Mouse (Mus musculus) liver, adult 2 months (tissue): ENCODE data around the gene Lpgat1. TPM values are rescaled to one million over a fixed set of nuclear protein-coding genes. Genes with fewer than 3 reads are reported as not detected.

ENCODE experiments used
- DNase-seq: peaks from one replicate; pipeline ENCODE4 v3.0.0-alpha.2; 2011; ENCODE audit warnings: low read depth, low spot score; ENCODE audit errors: extremely low read depth
- H3K27ac ChIP-seq: fragments of 200-500 bp; replicated peaks from 2 replicates; pipeline ENCODE4 v1.5.1; 2012; ENCODE audit warnings: low read depth, mild to moderate bottlenecking, control low read depth, inconsistent platforms, low read length; ENCODE audit not compliant: insufficient read depth
- H3K27me3 ChIP-seq: fragments of 200-500 bp; 2 replicates; pipeline ENCODE4 v1.6.1; 2012; ENCODE audit warnings: mild to moderate bottlenecking, moderate library complexity, low read length, inconsistent platforms; ENCODE audit not compliant: control insufficient read depth, insufficient read depth
- H3K36me3 ChIP-seq: fragments of 200-500 bp; 2 replicates; pipeline ENCODE4 v1.6.1; 2012; ENCODE audit warnings: low read length, inconsistent platforms; ENCODE audit not compliant: control insufficient read depth, insufficient read depth
- H3K4me1 ChIP-seq: fragments of 200-500 bp; 2 replicates; pipeline ENCODE4 v1.6.1; 2011; ENCODE audit warnings: low read length; ENCODE audit not compliant: control insufficient read depth, insufficient read depth
- H3K4me3 ChIP-seq: fragments of 200-500 bp; 2 replicates; pipeline ENCODE4 v1.5.1; 2011; ENCODE audit warnings: low read depth, mild to moderate bottlenecking, control low read depth, low read length, moderate library complexity; ENCODE audit not compliant: insufficient read depth
- H3K79me2 ChIP-seq: fragments of 200-500 bp; 2 replicates; pipeline ENCODE4 v1.6.1; 2012; ENCODE audit warnings: inconsistent platforms, mild to moderate bottlenecking, low read length, moderate library complexity; ENCODE audit not compliant: control insufficient read depth, insufficient read depth
- H3K9ac ChIP-seq: fragments of 200-500 bp; 2 replicates; pipeline ENCODE4 v1.6.1; 2012; ENCODE audit warnings: low read depth, mild to moderate bottlenecking, control low read depth, inconsistent platforms, low read length
- CTCF ChIP-seq: fragments of 200-500 bp; IDR thresholded peaks from 2 replicates; pipeline ENCODE4 v1.5.1; 2011; ENCODE audit warnings: low read depth, low read length, control low read depth
- POLR2A ChIP-seq: fragments of 200-500 bp; IDR thresholded peaks from 2 replicates; pipeline ENCODE4 v1.6.1; 2011; ENCODE audit warnings: low read length, control low read depth; ENCODE audit not compliant: insufficient read depth; ENCODE audit errors: extremely low read depth
- WGBS: fragments of 180-500 bp; shearing (Covaris S2); methylation state at CpG from one replicate; pipeline ENCODE4 v1.1.7; 2018; 5-methylcytosine and 5-hydroxymethylcytosine counted together
- polyA plus RNA-seq: library from polyadenylated mRNA; depleted of rRNA; stranded (reverse); fragments of >200 nt; gene quantifications from 2 replicates; pipeline ENCODE4 v1.2.3, GENCODE M21; 2012
- total RNA-seq: library from RNA; depleted of rRNA; stranded (reverse); fragments of >200 nt; gene quantifications from 2 replicates; pipeline ENCODE4 v1.2.3, GENCODE M21; 2014

The Lpgat1 gene
- total and polyA plus RNA-seq, 2 experiments, result 19.8 to 82.1 TPM

DNA sequence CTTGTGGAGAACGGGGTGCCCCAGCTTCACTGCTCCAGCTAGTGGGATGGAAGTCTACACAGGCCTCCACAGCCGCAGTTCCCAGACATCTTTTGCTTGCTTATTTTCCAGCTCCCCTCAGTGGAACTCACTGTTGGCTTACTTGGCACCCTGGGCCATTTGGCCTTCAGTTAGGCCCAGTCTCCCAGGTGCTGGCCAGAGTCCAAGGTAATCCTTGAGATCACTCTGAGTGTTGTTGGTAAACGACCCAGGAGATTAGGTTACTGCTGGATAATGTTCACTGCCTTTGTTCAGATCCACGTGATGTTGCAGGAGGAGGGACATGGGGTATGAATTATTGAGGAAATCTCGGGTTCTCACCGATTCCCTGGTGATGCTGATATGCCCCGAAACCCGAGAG lies 75.4 kb downstream of the Lpgat1 start:
- WGBS, result 79% methylated on average over 8 of the region's 8 CpGs

DNA sequence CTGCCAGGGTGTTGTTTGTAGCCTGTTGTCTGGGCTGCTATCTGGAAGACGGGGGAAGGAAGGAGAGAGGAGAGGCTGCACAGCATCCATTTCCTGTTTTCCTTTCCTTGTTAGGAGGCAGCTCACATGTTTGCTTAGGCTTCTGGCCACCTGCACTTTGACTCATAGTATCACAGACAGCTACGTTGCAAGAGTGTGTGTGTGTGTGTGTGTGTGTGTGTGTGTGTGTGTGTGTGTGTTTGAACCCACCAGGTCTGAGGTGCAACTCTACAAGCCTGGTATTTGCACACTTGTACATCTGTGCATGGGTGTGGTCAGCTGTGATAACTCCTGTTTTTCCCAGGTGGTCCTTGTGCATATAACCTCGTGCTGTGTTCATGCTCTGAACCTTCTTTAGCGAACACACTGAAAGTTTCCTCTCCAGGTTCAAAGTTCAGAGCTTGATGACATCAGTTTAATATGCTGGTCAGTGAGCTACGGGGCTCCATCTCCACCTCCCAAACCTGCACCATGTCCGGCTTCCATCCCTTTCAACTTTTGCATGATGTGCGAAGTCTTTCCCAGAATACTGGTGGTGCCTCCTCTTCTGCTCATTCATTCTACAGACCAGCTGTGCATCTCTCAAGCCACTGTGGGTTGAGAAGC lies 76.4 kb downstream of the Lpgat1 start:
- no peaks in the 10 kb centered on the region for H3K36me3 ChIP-seq
- peak overlapping the region; percentile 82 for H3K27ac ChIP-seq
- no peaks in the 10 kb centered on the region for H3K27me3 ChIP-seq
- H3K4me1 ChIP-seq, result peaks cover 11% of the 10 kb centered on the region
- H3K4me3 ChIP-seq, result no peak overlapping the region
- H3K79me2 ChIP-seq, result no peaks in the 10 kb centered on the region
- 18% methylated on average over 7 of the region's 7 CpGs for WGBS
- no peak for TF ChIP-seq POLR2A
- no peak for TF ChIP-seq CTCF
- H3K9ac ChIP-seq, result no peak overlapping the region
- peak; percentile 94 for DNase-seq

More for the DNA sequence above, 75.4 kb downstream of the Lpgat1 start:
- no peak for TF ChIP-seq POLR2A
- no peak for TF ChIP-seq CTCF
- H3K27ac ChIP-seq, result peak overlapping the region; percentile 82
- no peaks in the 10 kb centered on the region for H3K36me3 ChIP-seq
- no peaks in the 10 kb centered on the region for H3K27me3 ChIP-seq
- H3K4me1 ChIP-seq, result peaks cover 11% of the 10 kb centered on the region
- no peaks in the 10 kb centered on the region for H3K79me2 ChIP-seq
- no peak overlapping the region for H3K9ac ChIP-seq
- DNase-seq, result no peak
- H3K4me3 ChIP-seq, result no peak overlapping the region

DNA sequence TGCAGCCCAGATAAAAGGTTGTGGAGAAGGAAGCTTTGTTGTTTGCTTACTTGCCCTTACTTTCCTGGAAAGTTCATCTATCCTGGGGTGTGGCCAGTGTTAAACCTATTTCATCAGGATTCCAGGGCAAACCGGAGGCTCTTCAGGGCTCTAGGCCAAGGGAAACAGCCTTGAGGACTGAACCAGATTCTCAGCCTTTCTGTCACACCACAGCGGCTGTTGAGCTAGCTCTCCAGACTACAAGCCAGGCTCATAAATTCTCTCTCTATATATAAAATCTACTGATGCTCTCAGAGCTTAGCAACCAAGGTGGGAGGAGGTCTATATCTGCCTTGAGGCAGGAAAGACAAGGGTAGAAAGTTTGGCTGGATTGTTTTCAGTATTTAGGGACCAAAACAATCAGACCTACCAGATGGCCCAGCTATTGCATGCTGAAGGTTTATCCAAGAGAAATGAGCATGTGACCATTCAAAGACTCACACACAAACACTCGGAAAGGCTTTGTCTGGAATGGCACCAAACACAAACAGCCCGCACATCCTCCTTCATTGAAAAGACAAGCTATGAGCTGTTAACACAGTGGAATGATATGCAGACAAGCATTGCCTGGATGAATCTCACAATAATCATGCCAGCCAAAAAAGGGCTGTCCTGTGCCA lies 78.7 kb downstream of the Lpgat1 start:
- Histone ChIP-seq H3K4me1 (peaks cover 11% of the 10 kb centered on the region), H3K27ac (no peak overlapping the region), H3K9ac (no peak overlapping the region), H3K27me3 (no peaks in the 10 kb centered on the region), H3K79me2 (no peaks in the 10 kb centered on the region), H3K36me3 (no peaks in the 10 kb centered on the region), H3K4me3 (no peak overlapping the region)
- DNase-seq, result no peak
- WGBS, result 74% methylated on average over 4 of the region's 4 CpGs
- TF ChIP-seq POLR2A (no peak), CTCF (no peak)

GRCm38 (mm10) chr1:191802093-191802819 lies 84.6 kb downstream of the Lpgat1 start:
- Histone ChIP-seq H3K4me1 (peaks cover 12% of the 10 kb centered on the region), H3K79me2 (no peaks in the 10 kb centered on the region), H3K4me3 (no peak overlapping the region), H3K27me3 (no peaks in the 10 kb centered on the region), H3K9ac (no peak overlapping the region), H3K27ac (no peak overlapping the region), H3K36me3 (no peaks in the 10 kb centered on the region)
- 45% methylated on average over 9 of the region's 9 CpGs for WGBS
- TF ChIP-seq CTCF (no peak), POLR2A (no peak)
- peak; percentile 73 for DNase-seq

GRCm38 (mm10) chr1:191802820-191803655 lies 85.4 kb downstream of the Lpgat1 start:
- WGBS, result 46% methylated on average over 10 of the region's 10 CpGs
- Histone ChIP-seq H3K27ac (no peak overlapping the region), H3K4me1 (peaks cover 12% of the 10 kb centered on the region), H3K4me3 (no peak overlapping the region), H3K27me3 (no peaks in the 10 kb centered on the region), H3K79me2 (no peaks in the 10 kb centered on the region), H3K9ac (no peak overlapping the region), H3K36me3 (no peaks in the 10 kb centered on the region)
- peak; percentile 46 for DNase-seq
- TF ChIP-seq POLR2A, result no peak
- no peak for TF ChIP-seq CTCF
